Mouse (Mus musculus) macrophage (primary cell): Measurements from ENCODE around the gene Gas7. TPM values are rescaled to one million over a fixed set of nuclear protein-coding genes. Genes with fewer than 3 reads are reported as not detected.

ENCODE experiments used
- H3K27ac ChIP-seq: fragments of 350-480 bp; formaldehyde crosslinking; 2 replicates; pipeline ENCODE4 v1.9.0; 2021
- H3K36me3 ChIP-seq: fragments of 350-480 bp; formaldehyde crosslinking; 2 replicates; pipeline ENCODE4 v1.9.0; 2021; ENCODE audit errors: inconsistent target
- H3K4me3 ChIP-seq: fragments of 350-480 bp; formaldehyde crosslinking; 2 replicates; pipeline ENCODE4 v1.9.0; 2021; ENCODE audit errors: inconsistent target
- H3K79me2 ChIP-seq: fragments of 350-480 bp; formaldehyde crosslinking; 2 replicates; pipeline ENCODE4 v1.9.0; 2021; ENCODE audit errors: inconsistent target
- WGBS: methylation state at CpG from one replicate; pipeline ENCODE4 v1.1.7; 2026; ENCODE audit warnings: inconsistent platforms; ENCODE audit not compliant: missing documents; 5-methylcytosine and 5-hydroxymethylcytosine counted together
- polyA plus RNA-seq: library from polyadenylated mRNA; stranded (reverse); fragments of 250-400 nt; gene quantifications from 3 replicates; pipeline ENCODE4 v1.2.4, GENCODE M21; 2018; ENCODE audit warnings: inconsistent platforms

Gene Gas7
- polyA plus RNA-seq, 1 experiment from 2014 or later: 113 TPM

DNA sequence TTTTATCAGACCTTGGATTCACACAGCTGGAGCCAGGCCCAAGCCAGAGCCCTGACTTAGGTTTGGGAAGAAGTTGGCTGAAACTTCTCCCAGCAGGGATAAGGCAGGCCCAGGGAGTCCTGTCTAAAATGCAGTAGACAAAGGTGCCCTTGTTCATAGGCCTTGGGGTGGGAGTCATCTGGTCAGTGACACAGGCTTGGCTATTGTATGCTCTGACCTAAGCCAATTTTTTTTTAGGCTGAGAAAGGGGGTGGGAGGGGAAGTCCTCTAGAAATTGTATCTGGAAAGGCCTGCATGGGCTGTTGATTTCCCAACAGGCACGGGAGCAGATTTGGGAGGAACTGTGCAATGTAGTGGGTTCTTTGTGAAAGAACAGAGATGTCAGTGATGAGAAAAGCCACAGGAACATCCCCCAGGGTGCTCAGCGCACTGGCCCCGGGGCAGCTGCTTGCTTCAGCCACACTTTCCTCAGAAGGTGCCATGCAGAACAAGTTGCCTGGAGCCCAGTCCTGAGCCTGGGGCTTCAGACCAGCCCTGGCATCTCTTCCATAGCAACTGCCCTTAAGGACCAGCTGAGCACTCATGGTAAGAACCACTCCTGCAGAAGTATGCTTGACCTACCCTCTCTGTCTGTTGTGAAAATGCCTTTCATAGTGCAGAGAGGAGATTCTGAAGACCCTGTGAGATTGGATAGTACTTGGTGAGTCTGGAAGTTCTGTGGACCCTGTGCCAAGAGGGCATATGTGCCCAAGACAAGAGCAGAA is 131.2 kb downstream of the Gas7 start:
- Histone ChIP-seq H3K79me2 (peaks cover 44% of the 10 kb centered on the region), H3K36me3 (peaks cover 7% of the 10 kb centered on the region; the same call in 1 of the 2 replicates), H3K4me3 (peak overlapping the region; percentile 33), H3K27ac (peak overlapping the region; percentile 93)
- WGBS: 6% methylated on average over 3 of the region's 3 CpGs

DNA sequence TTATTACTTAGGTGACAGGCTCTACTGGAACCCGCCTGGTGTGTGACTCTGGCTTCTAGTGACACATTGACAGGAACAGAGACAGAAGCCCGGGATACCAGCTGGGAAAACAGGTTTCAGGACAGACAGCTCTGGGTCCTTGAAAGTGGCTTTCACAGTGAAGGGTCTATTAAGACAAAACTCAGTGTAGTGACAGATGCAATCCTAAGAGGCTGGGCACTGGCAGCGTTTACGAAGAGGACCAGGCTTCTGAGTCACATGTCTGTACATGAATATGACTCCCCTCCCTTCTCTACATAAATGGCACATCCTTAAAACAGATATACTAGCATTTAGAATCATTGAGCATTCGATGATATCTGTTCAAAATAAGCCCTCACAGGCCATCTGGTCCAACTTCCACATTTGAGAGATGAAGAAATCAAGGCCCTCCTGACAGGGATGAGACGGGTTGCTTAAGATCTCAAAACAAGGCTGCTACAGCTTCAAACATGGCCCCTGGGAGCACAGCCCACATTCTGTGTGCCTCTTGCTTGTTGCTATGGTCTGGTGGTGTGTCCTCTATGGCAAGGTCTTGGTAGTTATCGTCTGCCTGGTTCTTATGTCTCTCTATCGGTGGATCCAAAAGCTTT is 133.1 kb downstream of the Gas7 start:
- Histone ChIP-seq H3K27ac (peak overlapping the region; percentile 93), H3K79me2 (peaks cover 61% of the 10 kb centered on the region), H3K36me3 (peaks cover 21% of the 10 kb centered on the region; the same call in 1 of the 2 replicates), H3K4me3 (peak overlapping the region; percentile 33)
- WGBS: 15% methylated on average over 8 of the region's 8 CpGs

GRCm38 (mm10) chr11:67588828-67589314 is 133.6 kb downstream of the Gas7 start:
- peak overlapping the region; percentile 15; the same call in 1 of the 2 replicates for H3K4me3 ChIP-seq
- under 1% methylated on average over 9 of the region's 9 CpGs for WGBS
- H3K36me3 ChIP-seq: peaks cover 26% of the 10 kb centered on the region; the same call in 1 of the 2 replicates
- H3K79me2 ChIP-seq: peaks cover 67% of the 10 kb centered on the region
- H3K27ac ChIP-seq: peak overlapping the region; percentile 93

DNA sequence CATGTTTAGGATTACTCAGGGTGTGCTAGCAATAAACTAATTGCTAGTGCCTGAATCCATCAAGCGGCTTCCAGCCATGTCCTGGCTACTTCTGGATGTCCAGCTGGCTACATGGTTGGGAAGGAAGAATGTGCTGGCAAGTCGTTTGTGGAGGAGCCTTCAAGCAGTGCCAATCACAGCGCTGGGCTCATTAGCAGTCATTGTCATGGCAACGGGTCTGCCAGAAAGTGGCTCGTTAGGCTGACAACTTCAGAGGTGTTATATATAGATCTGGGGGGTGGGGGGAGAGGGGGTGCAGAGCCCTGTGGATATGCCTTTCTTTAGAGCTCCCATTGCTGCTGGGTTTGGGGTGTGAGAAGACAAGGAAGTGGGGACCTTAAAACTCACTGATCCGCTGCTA is 141.0 kb downstream of the Gas7 start:
- Histone ChIP-seq H3K27ac (no peak overlapping the region), H3K4me3 (no peak overlapping the region), H3K79me2 (peaks cover 100% of the 10 kb centered on the region), H3K36me3 (peaks cover 44% of the 10 kb centered on the region; the same call in 1 of the 2 replicates)
- 91% methylated on average over 6 of the region's 6 CpGs for whole genome bisulfite sequencing

DNA sequence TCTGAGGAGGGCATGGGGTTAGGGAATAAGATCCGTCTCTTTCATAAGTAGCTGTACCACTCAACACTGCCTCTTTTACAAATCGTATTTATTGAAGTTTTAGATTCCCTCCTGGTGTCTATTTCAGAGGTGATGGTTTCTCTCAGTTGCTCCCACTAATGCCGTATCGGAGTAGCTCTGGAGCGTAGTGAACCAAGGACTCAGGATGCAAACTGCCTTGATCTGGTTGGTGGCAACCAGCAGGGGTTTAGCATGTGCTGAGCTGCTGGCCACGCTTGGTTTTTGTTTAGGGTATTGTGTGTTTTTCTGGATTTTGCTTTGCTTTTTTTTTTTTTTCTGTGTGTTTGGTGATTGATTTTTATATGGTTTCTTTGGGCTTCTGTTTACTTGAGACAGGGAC is 141.6 kb downstream of the Gas7 start:
- 98% methylated on average over 6 of the region's 6 CpGs for WGBS
- Histone ChIP-seq H3K79me2 (peaks cover 100% of the 10 kb centered on the region), H3K4me3 (no peak overlapping the region), H3K27ac (no peak overlapping the region), H3K36me3 (peaks cover 38% of the 10 kb centered on the region; the same call in 1 of the 2 replicates)

GRCm38 (mm10) chr11:67597388-67597787 is 142.2 kb downstream of the Gas7 start:
- Histone ChIP-seq H3K4me3 (no peak overlapping the region), H3K79me2 (peaks cover 100% of the 10 kb centered on the region), H3K36me3 (peaks cover 33% of the 10 kb centered on the region; the same call in 1 of the 2 replicates), H3K27ac (no peak overlapping the region)
- WGBS: 100% methylated on average over 7 of the region's 7 CpGs

DNA sequence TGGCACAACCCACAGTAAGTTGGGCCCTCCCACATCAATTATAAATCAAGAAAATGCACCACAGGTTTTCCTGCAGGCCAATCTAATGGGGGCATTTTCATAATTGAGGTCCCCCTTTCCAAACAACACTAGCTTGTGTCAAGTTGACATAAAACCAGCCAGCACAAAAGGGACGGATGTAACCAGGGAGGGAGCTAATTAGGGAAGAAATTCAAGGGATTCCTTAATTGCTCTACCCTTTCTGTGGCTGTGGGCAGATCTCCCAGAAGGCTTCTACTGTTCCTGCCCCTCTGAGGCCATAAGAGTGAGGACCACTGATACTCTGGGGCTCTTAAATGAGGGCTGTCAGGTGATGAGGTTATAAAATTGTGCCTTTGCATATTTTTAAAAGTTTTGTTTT is 143.9 kb downstream of the Gas7 start:
- no peak overlapping the region for H3K4me3 ChIP-seq
- peaks cover 92% of the 10 kb centered on the region for H3K79me2 ChIP-seq
- H3K36me3 ChIP-seq: peaks cover 29% of the 10 kb centered on the region; the same call in 1 of the 2 replicates
- WGBS: 100% methylated on average over 1 of the region's 1 CpGs
- H3K27ac ChIP-seq: no peak overlapping the region

GRCm38 (mm10) chr11:67600710-67601430 is 145.6 kb downstream of the Gas7 start:
- Histone ChIP-seq H3K79me2 (peaks cover 86% of the 10 kb centered on the region), H3K36me3 (peaks cover 17% of the 10 kb centered on the region; the same call in 1 of the 2 replicates), H3K4me3 (no peak overlapping the region), H3K27ac (no peak overlapping the region)
- WGBS: 96% methylated on average over 8 of the region's 8 CpGs

DNA sequence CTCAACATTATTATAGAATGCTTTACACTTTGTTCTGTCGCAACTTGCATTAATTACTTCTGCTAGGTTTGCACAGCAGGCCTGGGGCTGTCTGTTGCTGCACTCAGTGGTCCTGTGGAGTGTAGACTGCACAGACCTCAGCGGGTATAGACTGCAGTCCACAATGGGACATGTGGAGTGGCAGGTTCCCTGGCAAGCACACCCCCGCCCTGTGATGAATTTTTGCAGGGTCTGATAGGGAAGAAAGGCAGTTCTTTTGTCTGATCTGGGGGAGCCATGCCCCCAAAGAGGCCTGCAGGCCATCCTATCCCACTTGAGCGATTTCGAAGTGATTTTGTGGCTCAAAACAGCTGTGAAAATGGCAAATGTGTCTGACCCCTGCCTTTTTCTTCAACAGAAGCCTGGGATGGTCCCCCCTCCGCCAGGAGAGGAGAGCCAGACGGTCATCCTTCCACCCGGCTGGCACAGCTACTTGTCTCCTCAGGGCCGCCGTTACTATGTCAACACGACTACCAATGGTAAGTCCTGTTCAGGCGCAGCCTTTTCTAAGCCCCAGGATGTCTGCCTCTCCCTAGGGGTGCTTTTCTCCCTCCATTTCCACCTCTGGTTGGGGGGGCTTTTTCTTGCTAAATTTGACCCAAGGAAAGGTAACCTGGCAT is 147.6 kb downstream of the Gas7 start:
- Histone ChIP-seq H3K36me3 (peaks cover 8% of the 10 kb centered on the region; the same call in 1 of the 2 replicates), H3K27ac (no peak overlapping the region), H3K79me2 (peaks cover 84% of the 10 kb centered on the region), H3K4me3 (no peak overlapping the region)
- WGBS: 92% methylated on average over 12 of the region's 12 CpGs

DNA sequence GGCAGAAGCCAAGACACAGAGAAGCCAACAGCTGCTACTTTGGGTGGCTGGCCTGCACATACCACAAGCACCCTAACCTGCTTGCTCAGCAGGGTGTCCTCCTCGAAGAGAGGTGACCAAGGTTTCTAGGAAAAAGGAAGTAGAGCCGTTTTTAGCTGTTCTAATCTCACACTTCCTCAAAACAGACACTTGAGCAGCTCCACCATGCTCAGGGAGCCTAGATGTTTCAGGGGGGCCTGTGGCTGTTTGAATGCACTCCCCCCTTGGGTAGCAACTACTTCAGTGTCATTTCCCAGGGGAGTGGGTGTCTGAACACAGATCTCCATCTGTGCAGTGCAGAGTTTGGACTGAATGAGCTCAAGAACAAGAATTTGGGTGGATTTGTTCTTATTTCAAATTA is 149.2 kb downstream of the Gas7 start:
- Histone ChIP-seq H3K27ac (peak overlapping the region; percentile 72), H3K36me3 (peaks cover 18% of the 10 kb centered on the region), H3K79me2 (peaks cover 78% of the 10 kb centered on the region), H3K4me3 (no peak overlapping the region)
- 0% methylated on average over 2 of the region's 2 CpGs for WGBS

DNA sequence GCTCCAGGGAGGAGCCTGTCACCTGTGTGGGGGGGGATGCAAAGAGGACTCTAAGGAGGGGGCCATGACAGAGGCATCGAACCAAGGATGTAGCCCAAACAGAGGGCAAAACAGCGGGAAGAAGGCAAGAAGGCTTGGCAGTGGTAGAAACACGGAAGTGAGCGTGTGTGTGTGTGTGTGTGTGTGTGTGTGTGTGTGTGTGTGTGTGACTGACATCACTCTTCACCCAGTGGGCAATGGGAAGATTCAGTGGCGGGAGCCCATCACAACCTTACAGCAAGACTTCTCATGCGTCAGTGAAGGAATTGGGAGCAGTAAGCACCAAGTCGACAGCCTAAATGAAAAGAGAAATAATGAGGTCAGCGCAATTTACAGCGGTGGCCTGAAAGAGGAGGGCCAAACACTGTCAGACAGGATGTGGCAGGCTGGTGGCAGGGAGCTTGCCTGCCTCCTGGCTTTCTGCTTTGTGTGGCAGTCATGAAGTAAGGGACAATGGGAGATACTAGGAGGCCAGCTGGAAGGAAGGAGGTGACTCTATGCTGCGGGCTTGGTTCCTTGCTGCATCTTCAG is 153.0 kb downstream of the Gas7 start:
- Histone ChIP-seq H3K79me2 (peaks cover 78% of the 10 kb centered on the region), H3K36me3 (peaks cover 27% of the 10 kb centered on the region), H3K4me3 (no peak overlapping the region), H3K27ac (peak overlapping the region; percentile 37)
- WGBS: 29% methylated on average over 8 of the region's 10 CpGs

DNA sequence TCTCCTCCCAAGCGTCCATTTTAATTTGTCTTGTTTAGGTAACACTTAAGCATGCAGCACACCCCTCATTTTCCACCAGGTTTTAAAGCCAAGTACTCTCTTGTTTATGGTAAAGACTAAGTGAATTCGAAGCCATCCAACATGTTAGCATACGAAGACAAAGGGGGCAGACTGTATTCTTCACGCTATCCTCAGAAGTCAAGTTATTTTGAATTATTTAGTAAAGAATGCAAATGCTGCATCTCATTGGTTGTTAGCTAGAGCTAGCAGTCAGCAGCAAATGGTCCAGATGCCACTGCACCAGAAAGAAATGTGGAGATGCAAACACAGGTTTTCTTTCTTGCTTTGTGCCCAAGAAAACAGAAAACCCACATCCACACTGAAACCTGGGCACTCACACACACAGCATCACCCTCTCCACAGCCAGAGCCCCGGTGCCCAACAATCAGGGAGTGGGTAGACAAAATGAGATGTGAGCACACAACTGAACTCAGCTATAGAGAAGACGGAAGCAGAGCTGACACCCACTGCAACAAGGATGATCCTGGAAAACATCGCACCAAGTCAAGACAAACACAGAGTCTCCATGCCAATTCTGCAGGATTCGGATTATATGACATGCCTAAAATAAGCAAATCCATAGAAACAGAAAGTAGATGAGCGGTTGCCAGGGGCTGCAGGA is 157.1 kb downstream of the Gas7 start:
- H3K79me2 ChIP-seq: peaks cover 91% of the 10 kb centered on the region
- peaks cover 34% of the 10 kb centered on the region for H3K36me3 ChIP-seq
- no peak overlapping the region for H3K27ac ChIP-seq
- H3K4me3 ChIP-seq: no peak overlapping the region
- WGBS: 95% methylated on average over 9 of the region's 9 CpGs

DNA sequence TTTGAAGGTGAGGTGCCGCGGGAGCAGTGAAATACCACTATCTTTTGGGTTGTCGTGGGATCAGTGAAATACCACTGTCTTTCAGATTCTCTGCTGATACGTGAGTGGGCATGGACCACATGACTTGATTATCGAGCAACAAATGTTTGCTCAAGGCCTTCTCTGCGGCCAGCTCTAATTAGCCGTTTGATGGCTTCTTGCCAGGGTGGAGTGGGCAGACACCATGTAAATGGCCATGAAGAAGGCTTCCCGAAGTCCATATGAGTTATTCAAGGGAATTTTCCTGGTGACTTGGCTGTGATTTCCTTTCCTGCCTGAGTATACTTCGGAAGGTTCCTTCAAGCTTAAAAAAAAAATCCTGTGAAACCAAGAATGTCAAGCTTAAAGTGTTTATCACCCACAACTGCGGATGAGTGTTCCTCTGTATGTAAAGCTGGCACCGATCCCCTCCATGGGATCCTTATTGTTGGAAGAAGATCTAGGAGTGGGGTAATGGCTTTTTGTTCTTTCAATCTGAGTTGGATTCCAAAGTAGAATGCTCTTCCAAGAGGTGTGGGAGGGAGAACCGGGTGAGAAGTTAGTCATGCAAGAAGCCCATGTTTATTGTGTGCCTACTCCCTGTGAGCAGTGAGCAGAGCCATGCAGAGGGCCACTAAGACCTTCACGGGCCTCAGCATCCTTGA is 161.5 kb downstream of the Gas7 start:
- WGBS: 94% methylated on average over 13 of the region's 13 CpGs
- no peak overlapping the region for H3K27ac ChIP-seq
- peaks cover 22% of the 10 kb centered on the region; the same call in 1 of the 2 replicates for H3K36me3 ChIP-seq
- peaks cover 98% of the 10 kb centered on the region for H3K79me2 ChIP-seq
- no peak overlapping the region for H3K4me3 ChIP-seq
